Mouse (Mus musculus) embryonic facial prominence, embryonic 14.5 days (tissue): ENCODE measurements around the gene Tdrd7. TPM values are rescaled to one million over a fixed set of nuclear protein-coding genes. Genes with fewer than 3 reads are reported as not detected.
A peak's percentile ranks its signal among the peaks of the same experiment; 100 is the strongest.

Experiments used
- ATAC-seq: fragments of 200-750 bp; cut with Nextera tagmentation; 2 replicates; pipeline ENCODE4 v1.8.0; 2017; ENCODE audit warnings: low read depth, moderate number of reproducible peaks, moderate TSS enrichment
- DNase-seq: peaks from one replicate; pipeline ENCODE4 v3.0.0-alpha.2; 2015; ENCODE audit warnings: low spot score
- H3K27ac ChIP-seq: fragments of 300-500 bp; sonication (generic); replicated peaks from 2 replicates; pipeline ENCODE4 v1.5.1; 2014; ENCODE audit warnings: low read depth, mild to moderate bottlenecking, low read length, moderate library complexity
- H3K27me3 ChIP-seq: fragments of 300-500 bp; sonication (generic); replicated peaks from 2 replicates; pipeline ENCODE4 v1.6.1; 2014; ENCODE audit warnings: low read length; ENCODE audit not compliant: control insufficient read depth, insufficient read depth
- H3K36me3 ChIP-seq: fragments of 300-500 bp; sonication (generic); 2 replicates; pipeline ENCODE4 v1.6.1; 2014; ENCODE audit warnings: low read length, mixed read lengths; ENCODE audit not compliant: control insufficient read depth, insufficient read depth
- H3K4me1 ChIP-seq: fragments of 300-500 bp; sonication (generic); 2 replicates; pipeline ENCODE4 v1.6.1; 2014; ENCODE audit warnings: antibody characterized with exemption, low read length; ENCODE audit not compliant: control insufficient read depth, insufficient read depth
- H3K4me2 ChIP-seq: fragments of 300-500 bp; sonication (generic); 2 replicates; pipeline ENCODE4 v1.6.1; 2014; ENCODE audit warnings: low read depth, mild to moderate bottlenecking, low read length, moderate library complexity, mixed read lengths
- H3K4me3 ChIP-seq: fragments of 300-500 bp; sonication (generic); 2 replicates; pipeline ENCODE4 v1.5.1; 2014; ENCODE audit warnings: low read depth, mild to moderate bottlenecking, low read length
- H3K9ac ChIP-seq: fragments of 300-500 bp; sonication (generic); 2 replicates; pipeline ENCODE4 v1.6.1; 2014; ENCODE audit warnings: low read depth, mild to moderate bottlenecking, low read length, moderate library complexity, mixed read lengths
- H3K9me3 ChIP-seq: fragments of 300-500 bp; sonication (generic); 2 replicates; pipeline ENCODE4 v1.6.1; 2016; ENCODE audit warnings: low read length; ENCODE audit not compliant: control insufficient read depth
- WGBS: fragments of 180-500 bp; shearing (Covaris S2); extraction: QIAGEN DNeasy Blood & Tissue Kit; methylation state at CpG from one replicate; pipeline ENCODE4 v1.1.7; 2014; 5-methylcytosine and 5-hydroxymethylcytosine counted together
- polyA plus RNA-seq: library from polyadenylated mRNA; unstranded; fragments of >200 nt; fragmentation: Nextera tagmentation; extraction: Ambion mirVana; gene quantifications from 2 replicates; pipeline ENCODE4 v1.2.1, GENCODE M21; 2014

Tdrd7 gene
- polyA plus RNA-seq, 1 experiment from 2014 or later, result 15.2 TPM

- H3K4me3 ChIP-seq, result no peak overlapping the region
- H3K27me3 ChIP-seq, result no peaks in the 10 kb centered on the region
- H3K4me2 ChIP-seq, result no peak overlapping the region
- no peak overlapping the region for H3K9ac ChIP-seq
- H3K36me3 ChIP-seq, result no peaks in the 10 kb centered on the region
- ATAC-seq, result no peak
- DNase-seq, result no peak
- 92% methylated on average over 12 of the region's 18 CpGs for WGBS
- H3K4me1 ChIP-seq, result no peaks in the 10 kb centered on the region
- no peaks in the 10 kb centered on the region for H3K9me3 ChIP-seq
- no peak overlapping the region for H3K27ac ChIP-seq
Observed at GRCm38 (mm10) chr4:45951830-45952229, 13.3 kb upstream of the Tdrd7 start.

GRCm38 (mm10) chr4:45953025-45953919, 11.9 kb upstream of the Tdrd7 start:
- no peaks in the 10 kb centered on the region for H3K4me1 ChIP-seq
- WGBS, result 87% methylated on average over 23 of the region's 23 CpGs
- ATAC-seq, result no peak

GRCm38 (mm10) chr4:45955235-45955634, 9.9 kb upstream of the Tdrd7 start:
- no peak for ATAC-seq
- Histone ChIP-seq H3K27me3 (no peaks in the 10 kb centered on the region), H3K9me3 (no peaks in the 10 kb centered on the region), H3K4me2 (no peak overlapping the region), H3K36me3 (no peaks in the 10 kb centered on the region), H3K4me3 (no peak overlapping the region), H3K9ac (no peak overlapping the region), H3K4me1 (no peaks in the 10 kb centered on the region), H3K27ac (no peak overlapping the region)
- WGBS, result 78% methylated on average over 4 of the region's 4 CpGs
- DNase-seq, result no peak

More at GRCm38 (mm10) chr4:45953025-45953919, 11.9 kb upstream of the Tdrd7 start:
- Histone ChIP-seq H3K9me3 (no peaks in the 10 kb centered on the region), H3K9ac (no peak overlapping the region), H3K27ac (no peak overlapping the region), H3K4me2 (no peak overlapping the region), H3K4me3 (no peak overlapping the region), H3K36me3 (no peaks in the 10 kb centered on the region), H3K27me3 (no peaks in the 10 kb centered on the region)
- no peak for DNase-seq

- H3K27ac ChIP-seq, result no peak overlapping the region
- WGBS, result 86% methylated on average over 8 of the region's 8 CpGs
- H3K4me3 ChIP-seq, result no peak overlapping the region
- no peak overlapping the region for H3K9ac ChIP-seq
- no peaks in the 10 kb centered on the region for H3K4me1 ChIP-seq
- DNase-seq (no peak), ATAC-seq (no peak)
- no peaks in the 10 kb centered on the region for H3K27me3 ChIP-seq
- H3K4me2 ChIP-seq, result no peak overlapping the region
- no peaks in the 10 kb centered on the region for H3K36me3 ChIP-seq
- H3K9me3 ChIP-seq, result no peaks in the 10 kb centered on the region
Observed at GRCm38 (mm10) chr4:45956131-45956530, 9.0 kb upstream of the Tdrd7 start.

GRCm38 (mm10) chr4:45956706-45957105, 8.4 kb upstream of the Tdrd7 start:
- no peaks in the 10 kb centered on the region for H3K27me3 ChIP-seq
- H3K9me3 ChIP-seq, result no peaks in the 10 kb centered on the region
- H3K27ac ChIP-seq, result no peak overlapping the region
- DNase-seq (no peak), ATAC-seq (no peak)
- no peak overlapping the region for H3K4me2 ChIP-seq
- no peaks in the 10 kb centered on the region for H3K4me1 ChIP-seq
- H3K4me3 ChIP-seq, result no peak overlapping the region
- no peak overlapping the region for H3K9ac ChIP-seq
- H3K36me3 ChIP-seq, result no peaks in the 10 kb centered on the region
- WGBS, result 89% methylated on average over 4 of the region's 4 CpGs

- Histone ChIP-seq H3K36me3 (no peaks in the 10 kb centered on the region), H3K27me3 (no peaks in the 10 kb centered on the region; the same call in 1 of the 2 replicates), H3K4me3 (no peak overlapping the region), H3K9ac (no peak overlapping the region), H3K4me2 (0 out of 2 replicates have a peak overlapping the region, but pooled peaks have one; percentile 8), H3K4me1 (no peaks in the 10 kb centered on the region), H3K9me3 (no peaks in the 10 kb centered on the region), H3K27ac (no peak overlapping the region)
- WGBS, result 29% methylated on average over 13 of the region's 13 CpGs
- DNase-seq, result peak; percentile 51
- ATAC-seq, result 0 out of 2 replicates have a peak, but pooled peaks have one; percentile 53
Observed at GRCm38 (mm10) chr4:45965737-45966447, 758 bp downstream of the Tdrd7 start.

- no peak overlapping the region for H3K27ac ChIP-seq
- no peaks in the 10 kb centered on the region for H3K4me1 ChIP-seq
- 18% methylated on average over 6 of the region's 6 CpGs for WGBS
- DNase-seq (no peak), ATAC-seq (no peak)
- no peak overlapping the region for H3K4me3 ChIP-seq
- H3K9ac ChIP-seq, result no peak overlapping the region
- no peaks in the 10 kb centered on the region for H3K9me3 ChIP-seq
- H3K27me3 ChIP-seq, result no peaks in the 10 kb centered on the region; the same call in 1 of the 2 replicates
- H3K4me2 ChIP-seq, result no peak overlapping the region
- H3K36me3 ChIP-seq, result no peaks in the 10 kb centered on the region
Observed at GRCm38 (mm10) chr4:45966716-45967115, 1.6 kb downstream of the Tdrd7 start.

- H3K4me2 ChIP-seq, result no peak overlapping the region
- ATAC-seq (no peak), DNase-seq (peak; percentile 35)
- H3K27ac ChIP-seq, result no peak overlapping the region
- H3K27me3 ChIP-seq, result no peaks in the 10 kb centered on the region; the same call in 1 of the 2 replicates
- no peaks in the 10 kb centered on the region for H3K36me3 ChIP-seq
- no peaks in the 10 kb centered on the region for H3K9me3 ChIP-seq
- H3K4me1 ChIP-seq, result peaks cover 1% of the 10 kb centered on the region; the same call in 1 of the 2 replicates
- no peak overlapping the region for H3K4me3 ChIP-seq
- 40% methylated on average over 9 of the region's 9 CpGs for WGBS
- no peak overlapping the region for H3K9ac ChIP-seq
Observed at GRCm38 (mm10) chr4:45967479-45968341, 2.6 kb downstream of the Tdrd7 start.
